Mouse (Mus musculus) ES-CJ7 (cell line): ENCODE data around the gene Tunar.

Experiments used
- DNase-seq: peaks from one replicate; pipeline ENCODE4 v3.0.0; 2011; ENCODE audit warnings: low read depth, low spot score

Tunar gene

GRCm38 (mm10) chr12:105398172-105398571 is 64.5 kb downstream of the Tunar start:
- DNase-seq = no peak

- no peak for DNase-seq
Measured at GRCm38 (mm10) chr12:105403742-105404141, 70.1 kb downstream of the Tunar start.

GRCm38 (mm10) chr12:105406008-105406407 is 72.3 kb downstream of the Tunar start:
- DNase-seq = no peak

GRCm38 (mm10) chr12:105413909-105414308 is 80.2 kb downstream of the Tunar start:
- no peak for DNase-seq

GRCm38 (mm10) chr12:105420476-105420875 is 86.8 kb downstream of the Tunar start:
- DNase-seq = peak; percentile 30

GRCm38 (mm10) chr12:105426541-105426940 is 92.9 kb downstream of the Tunar start:
- DNase-seq = no peak

- DNase-seq = peak; percentile 80
Measured at GRCm38 (mm10) chr12:105427039-105427757, 93.5 kb downstream of the Tunar start.

GRCm38 (mm10) chr12:105431872-105432271 is 98.2 kb downstream of the Tunar start:
- no peak for DNase-seq

GRCm38 (mm10) chr12:105432807-105433206 is 99.1 kb downstream of the Tunar start:
- DNase-seq = no peak
